Mouse (Mus musculus): ENCODE results near the gene Cuedc1.

GRCm38 (mm10) chr11:88214881-88215831 lies 117.3 kb downstream of the Cuedc1 start:
- TF ChIP-seq POLR2A (IDR thresholded peaks at IDR 0.05; ENCODE audit: insufficient read depth, low read length) (no peak), CTCF (IDR thresholded peaks at IDR 0.05; ENCODE audit: low read depth, low read length) (no peak)
